Mouse (Mus musculus) R1 (cell line): ENCODE results near the gene Smarcd3.

Experiments
- DNase-seq: peaks from one replicate; pipeline ENCODE4 v3.0.0-alpha.2; 2018; ENCODE audit warnings: low read depth, low spot score

Gene Smarcd3

DNA sequence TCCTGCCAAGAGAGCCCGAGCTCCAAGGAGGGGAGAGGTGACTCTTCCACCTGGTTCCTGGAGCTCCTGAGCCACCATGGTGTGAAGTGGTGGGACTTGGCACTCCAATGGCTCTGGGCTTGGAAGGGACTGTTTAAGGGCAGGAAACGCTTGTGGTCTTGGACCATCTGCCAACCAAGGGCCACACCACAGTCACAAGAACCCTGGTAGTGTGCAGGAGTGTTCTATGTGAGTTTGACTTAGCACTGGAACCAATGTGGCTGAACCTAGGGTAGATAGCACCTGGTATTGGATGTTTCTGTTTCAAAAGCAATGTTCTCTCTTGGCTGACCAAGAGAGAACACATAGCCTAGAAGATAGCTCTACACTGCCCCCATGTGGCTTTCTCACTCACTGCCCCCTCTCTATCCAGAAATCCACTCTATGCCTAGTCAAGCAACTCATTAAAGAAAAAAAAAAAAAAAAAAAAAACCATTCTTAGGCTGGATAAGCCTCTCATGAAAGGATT lies 26.9 kb downstream of the Smarcd3 start:
- peak; percentile 86 for DNase-seq

DNA sequence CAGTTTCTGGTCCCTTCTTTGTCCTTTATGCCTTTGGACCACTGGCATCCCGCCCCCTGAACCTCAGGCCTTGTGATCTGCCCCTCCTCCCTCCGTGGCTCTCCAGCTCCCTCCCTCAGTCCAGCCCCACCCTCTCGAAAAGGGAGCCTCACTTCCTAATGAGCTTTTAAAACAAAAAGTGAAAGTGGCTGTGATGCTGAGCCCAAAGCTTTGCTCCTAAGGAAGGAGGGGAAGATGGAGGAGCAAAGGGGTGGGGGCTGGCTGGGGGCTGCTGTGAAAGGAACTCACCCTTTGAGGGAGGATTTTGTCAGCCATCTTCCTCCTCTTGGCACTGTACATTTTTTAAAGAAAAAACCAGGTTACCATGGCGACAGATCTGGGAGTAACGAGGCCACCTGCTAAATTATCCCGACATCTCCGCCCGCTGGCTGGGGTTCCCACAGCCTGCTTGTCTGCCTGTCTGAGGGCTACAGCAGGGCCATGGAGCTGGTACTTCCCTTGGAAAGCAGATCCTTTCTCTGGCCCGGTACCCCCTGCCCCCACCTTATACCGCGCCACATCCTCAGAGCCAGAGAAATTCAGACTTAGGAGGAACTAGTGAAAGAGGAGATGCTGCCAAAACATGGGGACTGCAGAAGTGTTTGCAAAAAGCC lies 27.6 kb downstream of the Smarcd3 start:
- peak; percentile 48 for DNase-seq

DNA sequence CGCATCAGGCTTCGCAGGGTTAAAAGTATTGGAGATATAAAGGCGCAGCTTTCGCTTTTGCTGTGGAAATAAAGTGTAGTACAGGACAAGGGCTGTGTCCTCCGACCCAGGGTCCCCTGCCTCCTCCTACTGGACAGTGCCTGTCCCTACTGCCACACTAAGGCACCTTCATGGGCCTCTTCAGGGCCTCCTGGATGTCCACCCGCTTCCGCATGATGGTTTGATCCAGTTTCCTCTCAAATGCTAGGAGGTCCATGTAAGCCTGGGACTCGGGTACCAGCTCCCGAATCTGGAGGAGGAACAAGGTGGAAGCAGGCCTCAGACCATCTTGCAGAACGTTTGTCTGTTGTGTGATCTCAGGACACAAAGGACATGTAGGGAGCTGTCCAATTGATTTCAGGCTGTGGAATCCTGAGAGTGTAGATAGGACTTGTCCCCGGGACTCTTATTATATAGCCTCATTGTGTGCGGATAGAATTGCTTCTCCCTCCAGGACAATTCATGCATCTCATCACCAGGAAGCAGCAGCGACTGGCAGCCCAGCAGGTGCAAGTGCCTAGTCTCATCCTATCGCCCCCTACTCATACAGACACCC lies 28.3 kb downstream of the Smarcd3 start:
- peak; percentile 49 for DNase-seq

DNA sequence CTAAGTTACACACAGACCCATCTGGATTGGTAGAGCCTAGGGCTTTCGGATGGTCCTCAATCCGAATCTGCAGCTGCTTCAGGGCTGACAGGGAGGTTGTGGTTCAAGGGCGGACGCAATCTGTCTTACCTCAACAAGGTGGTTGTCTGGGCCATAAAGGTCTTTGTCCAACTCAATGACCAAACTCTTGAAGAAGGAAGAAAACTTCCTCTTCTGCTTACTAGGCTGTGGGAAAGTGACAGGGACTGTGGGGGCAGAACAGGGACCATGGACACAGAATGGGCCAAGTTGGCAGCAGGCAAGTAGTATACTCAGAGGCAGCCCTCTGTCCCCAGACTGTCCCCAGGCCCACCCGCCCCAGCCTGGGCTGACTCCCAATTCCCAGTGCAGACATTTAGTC lies 28.9 kb downstream of the Smarcd3 start:
- no peak for DNase-seq

DNA sequence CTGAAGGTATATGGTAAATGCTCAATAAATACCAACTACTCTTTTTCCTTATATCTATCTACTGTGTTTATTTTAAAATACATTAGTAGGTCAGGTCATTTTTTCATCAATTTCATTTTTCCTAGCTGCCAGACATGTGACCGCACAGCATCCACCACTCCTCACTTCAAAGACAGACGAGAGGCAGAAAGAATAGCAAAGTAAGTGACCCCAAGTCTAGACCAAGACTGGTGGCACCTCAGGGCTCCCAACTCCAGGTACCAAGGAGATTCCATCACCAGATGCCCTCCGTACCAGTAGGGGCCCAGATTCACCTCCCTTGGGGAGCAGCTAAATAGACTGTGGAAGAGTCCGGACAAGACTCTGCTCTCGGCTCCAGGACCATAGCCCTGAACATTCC lies 29.9 kb downstream of the Smarcd3 start:
- DNase-seq, result no peak

DNA sequence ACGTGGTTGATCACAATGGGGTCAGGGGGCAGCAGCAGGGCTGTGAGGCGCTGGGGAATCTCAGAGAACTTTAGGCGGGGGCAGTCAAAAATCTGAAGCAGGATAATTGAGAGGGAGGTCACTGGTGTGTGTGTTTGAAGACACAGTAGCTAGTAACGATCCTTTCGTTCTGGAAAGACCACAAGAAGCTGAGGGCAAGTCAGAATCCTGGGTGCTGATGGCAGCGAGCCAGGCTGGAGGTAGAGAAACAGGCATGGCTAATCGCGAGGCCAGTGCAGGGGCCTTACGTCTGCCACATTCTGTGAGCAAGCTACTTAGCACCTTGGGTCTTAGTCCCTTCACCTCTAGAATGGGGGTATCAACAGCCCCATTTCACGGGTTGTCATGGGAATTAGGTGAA lies 30.3 kb downstream of the Smarcd3 start:
- no peak for DNase-seq

DNA sequence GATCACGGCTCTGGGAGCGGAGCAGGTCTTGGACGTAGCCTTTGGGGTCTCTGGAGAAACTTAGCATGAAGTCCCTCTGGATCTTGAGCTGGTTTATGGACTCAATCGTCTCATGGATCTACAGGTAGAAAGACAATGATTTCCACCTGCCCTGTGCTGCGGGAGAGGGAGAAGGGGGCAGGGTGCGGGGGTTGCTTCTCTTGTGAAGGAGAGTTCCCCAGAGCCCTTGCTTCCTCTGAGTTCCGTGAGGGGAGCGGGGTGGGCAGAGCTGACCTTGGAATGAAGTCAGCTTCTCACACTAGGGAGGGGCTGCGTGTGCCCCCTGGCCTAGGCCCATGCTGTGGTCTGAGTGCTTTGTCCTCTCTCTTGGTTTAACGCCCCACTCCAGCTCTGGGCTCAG lies 31.0 kb downstream of the Smarcd3 start:
- no peak for DNase-seq

DNA sequence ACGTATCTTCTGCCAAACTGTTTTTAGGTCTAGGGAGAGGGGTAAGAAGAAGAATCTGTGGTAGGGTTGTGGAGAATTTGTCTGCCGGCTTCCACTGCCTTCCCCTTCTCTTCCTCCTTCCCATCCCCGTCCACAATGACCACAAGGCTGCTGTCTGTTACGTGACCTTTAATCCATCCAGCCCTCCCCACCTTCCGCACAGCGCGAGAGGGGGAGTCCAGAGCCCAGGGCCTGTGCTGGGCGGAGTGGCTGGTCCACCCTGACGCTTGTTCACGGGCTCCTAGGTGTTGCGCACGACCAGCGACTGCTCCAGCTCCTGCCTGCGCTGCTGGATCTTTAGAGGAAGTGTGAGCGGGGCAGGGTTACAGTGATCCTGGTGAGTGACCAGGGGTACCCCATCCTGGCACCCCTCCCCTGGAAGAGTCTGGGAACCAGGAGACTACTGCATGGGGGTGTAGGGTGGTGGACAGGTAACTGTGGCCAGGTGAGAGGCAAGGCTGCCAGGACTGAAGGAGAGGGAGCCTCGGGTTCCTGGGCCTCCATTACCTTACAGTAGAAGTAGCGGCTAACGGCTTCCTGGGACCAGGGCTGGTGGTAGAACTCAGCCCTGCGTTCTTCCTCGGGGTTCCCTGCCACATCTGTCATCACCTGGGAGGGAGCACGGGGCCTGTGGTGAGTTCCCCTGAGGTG lies 31.6 kb downstream of the Smarcd3 start:
- DNase-seq, result no peak

DNA sequence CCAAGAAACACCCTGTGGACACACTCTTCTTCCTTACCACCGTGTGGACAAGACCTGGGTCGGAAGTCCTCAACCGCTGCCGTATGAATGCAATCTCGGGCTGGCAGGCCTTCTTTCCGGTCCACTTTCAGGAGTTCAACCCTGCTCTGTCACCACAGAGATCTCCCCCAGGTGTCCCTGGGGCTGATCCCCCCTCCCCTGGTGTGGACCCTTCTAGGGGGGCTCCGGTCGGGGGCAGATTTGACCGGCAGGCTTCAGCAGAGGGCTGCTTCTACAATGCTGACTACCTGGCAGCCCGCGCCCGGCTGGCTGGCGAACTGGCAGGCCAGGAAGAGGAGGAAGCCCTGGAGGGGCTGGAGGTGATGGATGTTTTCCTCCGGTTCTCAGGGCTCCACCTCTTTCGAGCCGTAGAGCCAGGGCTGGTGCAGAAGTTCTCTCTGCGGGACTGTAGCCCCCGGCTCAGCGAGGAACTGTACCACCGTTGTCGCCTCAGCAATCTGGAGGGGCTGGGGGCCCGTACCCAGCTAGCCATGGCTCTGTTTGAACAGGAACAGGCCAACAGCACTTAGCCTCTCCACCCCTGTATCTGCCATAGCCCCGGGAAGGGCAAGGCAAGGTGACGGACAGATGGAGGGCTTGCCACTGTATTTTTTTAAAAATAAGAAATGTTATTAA lies 32.3 kb downstream of the Smarcd3 start:
- no peak for DNase-seq

DNA sequence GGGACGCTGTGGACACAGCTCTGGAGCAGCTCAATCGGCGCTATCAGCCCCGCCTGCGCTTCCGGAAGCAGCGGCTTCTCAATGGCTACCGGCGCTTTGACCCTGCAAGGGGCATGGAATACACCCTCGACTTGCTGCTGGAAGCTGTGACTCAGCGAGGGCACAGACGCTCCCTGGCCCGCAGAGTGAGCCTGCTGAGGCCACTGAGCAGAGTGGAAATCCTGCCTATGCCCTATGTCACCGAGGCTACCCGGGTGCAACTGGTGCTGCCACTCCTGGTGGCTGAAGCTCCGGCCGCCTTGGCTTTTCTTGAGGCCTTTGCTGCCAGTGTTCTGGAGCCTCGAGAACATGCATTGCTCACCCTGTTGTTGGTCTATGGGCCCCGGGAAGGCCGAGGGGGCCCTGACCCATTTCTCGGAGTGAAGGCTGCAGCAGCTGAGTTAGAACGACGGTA lies 32.9 kb downstream of the Smarcd3 start:
- DNase-seq, result no peak

DNA sequence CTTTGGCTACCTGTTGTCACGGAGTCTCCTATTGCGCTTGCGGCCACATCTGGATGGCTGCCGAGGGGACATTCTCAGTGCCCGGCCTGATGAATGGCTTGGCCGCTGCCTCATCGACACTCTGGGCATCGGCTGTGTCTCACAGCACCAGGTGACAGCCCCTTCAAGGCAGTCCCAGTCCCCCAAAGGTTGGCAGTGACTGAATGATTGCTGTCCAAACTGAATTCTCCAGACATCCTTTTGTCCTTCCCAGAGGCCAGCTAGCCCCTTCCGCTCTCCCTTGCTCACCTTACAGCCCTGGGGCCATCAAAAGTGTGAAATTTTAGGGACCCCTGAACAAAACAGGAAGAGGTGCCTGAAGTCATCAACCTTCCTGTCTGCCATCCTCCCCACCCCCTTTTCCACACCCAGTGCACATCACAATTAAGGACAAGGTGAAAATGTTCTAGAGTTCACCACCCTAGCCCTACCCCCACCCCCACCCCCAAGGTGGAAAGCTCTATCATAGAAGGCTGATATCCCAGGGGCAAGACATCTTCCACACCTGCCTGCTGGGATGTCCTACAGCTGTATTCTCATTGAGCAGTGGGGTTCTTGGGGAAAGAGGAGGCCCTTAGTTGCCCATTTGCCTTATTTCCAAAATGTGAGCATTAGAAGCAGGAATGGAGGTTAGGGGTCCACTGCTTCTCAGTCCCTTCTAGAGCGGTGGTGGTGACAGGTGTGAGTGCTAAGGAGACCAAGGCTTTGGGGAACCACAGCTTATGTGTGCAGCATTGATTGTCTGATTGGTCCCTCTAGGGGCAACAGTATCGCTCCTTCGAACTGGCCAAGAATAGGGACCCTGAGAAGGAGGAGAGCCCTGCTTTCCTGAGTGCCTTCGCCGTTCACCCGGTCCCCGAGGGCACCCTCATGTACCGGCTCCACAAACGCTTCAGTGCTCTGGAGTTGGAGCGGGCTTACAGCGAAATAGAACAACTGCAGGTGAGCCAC lies 34.4 kb downstream of the Smarcd3 start:
- no peak for DNase-seq

DNA sequence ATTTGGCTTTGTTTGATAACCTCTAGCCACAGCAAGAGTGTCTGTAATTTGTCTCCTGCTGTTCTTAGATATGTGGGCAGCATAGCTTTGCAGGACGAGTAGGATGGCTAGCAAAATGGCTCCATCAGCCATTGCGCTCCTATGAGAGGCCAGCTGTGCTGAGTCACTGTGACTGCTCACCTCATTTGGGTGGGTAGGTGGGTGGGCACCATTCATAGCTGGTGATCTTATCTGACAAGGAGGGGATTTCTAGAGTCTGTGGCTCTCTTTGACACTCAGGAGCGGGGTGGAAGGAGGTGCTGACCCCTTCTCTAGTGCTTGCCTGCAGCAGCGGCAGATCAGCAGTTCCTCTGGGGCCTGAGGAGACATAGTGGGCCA lies 37.0 kb downstream of the Smarcd3 start:
- DNase-seq, result no peak

DNA sequence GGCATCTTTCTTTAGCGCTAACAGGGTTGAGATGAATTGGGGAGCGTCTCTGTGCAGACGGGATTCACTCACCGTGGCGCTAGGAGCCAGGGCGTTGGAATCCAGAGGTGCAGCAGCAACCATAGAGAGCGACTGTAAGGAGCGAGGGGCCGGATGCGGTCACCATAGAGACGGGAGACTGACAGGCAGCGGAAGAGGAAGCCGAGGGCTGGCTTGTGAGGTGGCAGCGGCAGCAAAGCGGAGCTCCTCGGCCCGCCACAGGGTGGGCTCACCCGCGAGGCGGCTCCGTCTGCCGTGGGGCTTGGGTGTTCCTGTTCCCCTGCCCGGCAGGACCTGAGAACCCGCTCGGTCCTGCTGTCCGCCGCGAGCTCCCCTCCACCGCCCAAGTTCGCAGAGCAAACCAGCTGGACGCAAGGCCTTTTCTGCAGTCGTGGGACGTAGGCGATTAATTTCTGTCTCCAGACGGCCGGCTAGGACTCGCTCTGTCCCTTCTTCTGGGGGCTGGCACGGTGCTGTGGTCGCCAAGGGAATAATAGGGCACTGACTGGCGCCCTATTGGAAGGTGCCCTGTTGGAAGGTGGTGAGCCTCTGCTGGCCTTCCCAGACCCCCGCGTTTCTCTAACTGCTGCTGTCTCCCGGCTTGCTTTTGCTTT lies 37.5 kb downstream of the Smarcd3 start, which contains the start of gene Chpf2:
Gene Chpf2 (plus strand): TSS at position 195 of the 653 bp plus-strand sequence.
- peak; percentile 94 for DNase-seq

DNA sequence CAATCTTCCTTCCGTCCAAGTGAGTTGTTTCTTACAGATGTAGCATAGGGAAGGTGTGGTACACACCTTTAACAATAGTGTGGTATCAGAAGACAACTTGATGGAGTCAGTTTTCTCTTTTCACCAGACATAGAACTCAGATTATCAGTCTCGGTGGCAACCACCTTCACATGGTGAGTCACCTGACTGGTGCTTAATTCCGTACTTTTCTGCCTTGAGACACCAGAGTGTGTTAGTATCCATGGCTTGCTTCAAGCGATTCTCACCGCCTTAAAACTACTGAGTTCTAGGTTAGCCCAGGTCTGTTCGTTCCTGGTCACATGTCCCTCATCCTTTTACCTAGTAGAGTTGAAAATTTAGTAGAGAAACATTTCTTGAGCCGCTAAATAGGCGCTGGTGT lies 38.1 kb downstream of the Smarcd3 start:
- no peak for DNase-seq

DNA sequence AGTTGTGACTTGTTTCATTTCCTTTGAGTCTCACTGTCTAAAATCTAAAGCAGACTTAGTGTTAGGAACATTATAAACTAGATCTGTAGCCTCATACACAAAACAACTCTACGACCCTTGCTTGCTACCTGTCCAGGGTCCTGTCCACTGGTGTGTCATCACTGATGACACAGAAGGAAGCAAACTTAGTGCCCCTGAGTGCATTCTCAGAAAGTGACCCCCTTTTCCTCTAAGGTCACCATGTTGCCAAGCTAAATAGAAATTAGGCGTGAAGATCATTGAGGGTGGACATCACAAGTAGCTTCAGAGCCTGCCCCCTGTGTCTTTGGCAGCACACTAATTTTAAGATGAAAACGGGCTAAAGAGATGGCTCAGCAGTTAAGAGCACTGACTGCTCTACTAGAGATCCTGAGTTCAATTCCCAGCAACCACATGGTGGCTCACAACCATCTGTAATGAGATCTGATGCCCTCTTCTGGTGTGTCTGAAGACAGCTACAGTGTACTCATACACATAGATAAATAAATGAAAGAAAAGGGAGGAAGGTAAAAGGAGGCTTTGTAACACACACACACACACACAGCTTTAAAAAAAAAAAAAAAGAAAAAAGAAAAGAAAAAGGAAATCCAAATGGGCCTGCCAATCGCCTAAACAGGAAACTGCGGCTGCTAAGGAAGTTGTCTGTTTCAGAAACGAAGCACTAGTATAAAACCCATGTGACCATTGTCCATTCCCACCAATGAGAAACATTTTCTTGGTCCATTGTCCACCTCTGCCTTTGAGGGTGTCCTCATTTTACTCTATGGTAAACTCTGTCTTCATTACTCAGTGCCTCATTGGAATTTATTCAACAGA lies 45.9 kb downstream of the Smarcd3 start:
- DNase-seq, result no peak

DNA sequence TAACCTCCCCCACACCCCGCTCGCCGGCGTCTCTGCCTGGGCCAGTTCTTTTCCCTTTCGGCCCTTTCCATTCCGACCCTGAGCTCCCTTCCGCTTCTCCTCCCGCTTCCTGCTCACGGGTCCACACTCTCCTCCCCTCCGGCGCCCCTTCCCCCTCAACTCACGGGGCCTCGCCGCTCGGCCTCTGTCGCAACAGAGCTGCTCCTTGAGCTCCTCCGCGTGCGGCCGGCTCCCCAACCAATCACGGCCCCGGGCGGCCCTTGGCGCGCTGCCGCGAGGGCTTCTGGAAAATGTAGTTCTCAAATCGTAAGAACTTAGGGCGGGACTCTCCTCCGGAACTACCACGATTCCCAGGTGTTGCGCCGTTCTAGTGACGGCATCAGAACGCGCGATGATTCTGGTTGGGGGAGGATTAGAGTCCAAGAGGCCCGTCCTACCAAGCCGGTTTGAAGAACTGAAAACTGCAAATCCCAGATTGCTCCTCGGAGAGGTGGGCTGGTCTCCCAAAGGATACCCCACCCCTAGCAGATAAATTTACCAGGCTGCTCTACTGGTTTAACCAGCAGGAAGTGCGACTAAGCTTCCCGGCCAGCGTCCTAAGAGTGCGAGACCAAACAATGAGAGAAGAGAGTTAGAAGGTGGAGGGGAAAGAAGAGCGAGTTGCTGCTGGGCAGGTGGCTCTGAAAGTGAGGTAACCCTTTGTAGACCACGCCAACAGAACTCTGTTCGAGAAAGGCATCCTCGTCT lies 46.9 kb downstream of the Smarcd3 start, which contains the start of gene Abcf2:
Gene Abcf2 (minus strand): TSS at position 285 of the 747 bp plus-strand sequence.
- peak; percentile 100 for DNase-seq

DNA sequence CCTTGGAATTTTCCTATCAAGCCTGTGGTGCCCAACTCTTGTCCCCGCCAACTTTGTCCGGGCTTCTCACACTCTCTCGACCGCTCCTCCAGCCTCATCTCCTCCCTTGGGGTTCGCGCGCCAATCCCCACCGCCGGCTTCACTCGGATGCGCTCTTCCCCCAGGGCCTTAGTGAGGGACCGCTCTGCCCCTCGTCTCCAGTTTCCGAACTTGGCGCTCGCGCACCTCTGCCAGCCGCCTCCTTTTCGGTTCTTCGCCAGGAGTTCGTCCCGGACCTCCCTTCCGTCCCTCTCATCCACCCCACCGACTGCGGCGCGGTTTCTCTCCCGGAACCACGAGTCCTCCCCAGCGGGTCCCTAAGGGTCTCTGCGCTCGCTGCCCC lies 47.4 kb downstream of the Smarcd3 start:
- DNase-seq, result peak; percentile 57

DNA sequence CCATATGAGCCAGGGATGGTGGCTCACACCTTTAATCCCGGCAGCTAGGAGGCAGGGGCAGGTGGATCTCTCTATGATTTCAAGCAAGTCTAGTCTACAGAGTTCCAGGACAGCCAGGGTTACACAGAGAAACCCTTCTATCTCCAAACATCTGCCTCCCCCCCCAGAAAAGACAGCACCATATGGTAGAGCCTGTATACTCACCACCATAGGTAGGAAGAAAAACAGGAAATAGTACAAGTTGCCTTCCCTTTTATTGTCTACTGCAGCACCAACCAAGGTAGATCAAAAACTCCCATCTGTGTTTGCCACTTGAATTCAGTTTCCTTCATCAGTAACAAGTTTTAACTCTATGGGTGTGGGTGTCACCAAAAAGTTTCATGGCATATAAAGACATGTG lies 48.3 kb downstream of the Smarcd3 start:
- DNase-seq, result no peak

DNA sequence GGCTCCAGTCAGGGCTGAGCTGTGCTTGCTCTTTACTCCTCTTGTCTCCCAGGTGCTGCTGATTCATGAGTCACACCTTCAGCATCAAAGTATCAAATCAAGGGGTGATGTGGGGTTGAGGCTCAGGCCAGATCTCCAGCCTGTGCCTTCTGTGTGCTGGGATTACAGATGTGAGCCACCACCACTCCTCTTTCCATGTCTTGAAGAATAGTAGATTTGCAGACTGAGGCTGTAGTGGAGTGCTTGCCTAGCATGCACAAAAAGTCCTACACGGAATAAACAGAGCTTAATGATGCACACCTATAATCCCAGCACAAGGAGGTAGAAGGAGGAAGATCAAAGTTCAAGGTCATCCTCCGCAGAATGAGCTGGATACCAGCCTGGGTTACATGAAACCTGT lies 67.5 kb downstream of the Smarcd3 start, which contains the start of gene 4931409K22Rik:
Gene 4931409K22Rik (minus strand): TSS at position 101 of the 400 bp plus-strand sequence.
- no peak for DNase-seq
